Mouse (Mus musculus) embryonic facial prominence, embryonic 14.5 days (tissue): ENCODE results near the gene Slc22a22. TPM values are rescaled to one million over a fixed set of nuclear protein-coding genes. Genes with fewer than 3 reads are reported as not detected.

Source experiments
- ATAC-seq: fragments of 200-750 bp; cut with Nextera tagmentation; 2 replicates; pipeline ENCODE4 v1.8.0; 2017; ENCODE audit warnings: low read depth, moderate number of reproducible peaks, moderate TSS enrichment
- DNase-seq: peaks from one replicate; pipeline ENCODE4 v3.0.0-alpha.2; 2015; ENCODE audit warnings: low spot score
- H3K27ac ChIP-seq: fragments of 300-500 bp; sonication (generic); replicated peaks from 2 replicates; pipeline ENCODE4 v1.5.1; 2014; ENCODE audit warnings: low read depth, mild to moderate bottlenecking, low read length, moderate library complexity
- H3K27me3 ChIP-seq: fragments of 300-500 bp; sonication (generic); replicated peaks from 2 replicates; pipeline ENCODE4 v1.6.1; 2014; ENCODE audit warnings: low read length; ENCODE audit not compliant: control insufficient read depth, insufficient read depth
- H3K36me3 ChIP-seq: fragments of 300-500 bp; sonication (generic); 2 replicates; pipeline ENCODE4 v1.6.1; 2014; ENCODE audit warnings: low read length, mixed read lengths; ENCODE audit not compliant: control insufficient read depth, insufficient read depth
- H3K4me1 ChIP-seq: fragments of 300-500 bp; sonication (generic); 2 replicates; pipeline ENCODE4 v1.6.1; 2014; ENCODE audit warnings: antibody characterized with exemption, low read length; ENCODE audit not compliant: control insufficient read depth, insufficient read depth
- H3K4me2 ChIP-seq: fragments of 300-500 bp; sonication (generic); 2 replicates; pipeline ENCODE4 v1.6.1; 2014; ENCODE audit warnings: low read depth, mild to moderate bottlenecking, low read length, moderate library complexity, mixed read lengths
- H3K4me3 ChIP-seq: fragments of 300-500 bp; sonication (generic); 2 replicates; pipeline ENCODE4 v1.5.1; 2014; ENCODE audit warnings: low read depth, mild to moderate bottlenecking, low read length
- H3K9ac ChIP-seq: fragments of 300-500 bp; sonication (generic); 2 replicates; pipeline ENCODE4 v1.6.1; 2014; ENCODE audit warnings: low read depth, mild to moderate bottlenecking, low read length, moderate library complexity, mixed read lengths
- H3K9me3 ChIP-seq: fragments of 300-500 bp; sonication (generic); 2 replicates; pipeline ENCODE4 v1.6.1; 2016; ENCODE audit warnings: low read length; ENCODE audit not compliant: control insufficient read depth
- WGBS: fragments of 180-500 bp; shearing (Covaris S2); extraction: QIAGEN DNeasy Blood & Tissue Kit; methylation state at CpG from one replicate; pipeline ENCODE4 v1.1.7; 2014; 5-methylcytosine and 5-hydroxymethylcytosine counted together
- polyA plus RNA-seq: library from polyadenylated mRNA; unstranded; fragments of >200 nt; fragmentation: Nextera tagmentation; extraction: Ambion mirVana; gene quantifications from 2 replicates; pipeline ENCODE4 v1.2.1, GENCODE M21; 2014

Slc22a22 gene
- polyA plus RNA-seq, result 0.14 TPM in 1 of 2 replicates, not detected in the other

- DNase-seq, result no peak
- no peaks in the 10 kb centered on the region for H3K27me3 ChIP-seq
- WGBS, result 70% methylated on average over 2 of the region's 2 CpGs
These were observed at the start of gene Slc22a22 for GRCm38 (mm10) chr15:57477525-57477924. Gene Slc22a22, minus strand, starts transcription at chr15:57477625.

GRCm38 (mm10) chr15:57523510-57524298, 46.3 kb upstream of the Slc22a22 start:
- peak; percentile 39 for DNase-seq
- H3K36me3 ChIP-seq, result no peaks in the 10 kb centered on the region

More at GRCm38 (mm10) chr15:57477525-57477924, at the start of gene Slc22a22:
- Histone ChIP-seq H3K4me3 (no peak within 1 kb of the TSS), H3K9ac (no peak within 1 kb of the TSS), H3K4me1 (no peaks in the 10 kb centered on the region), H3K27ac (no peak within 1 kb of the TSS), H3K36me3 (no peaks in the 10 kb centered on the region), H3K9me3 (0 out of 2 replicates have a peak, but pooled peaks cover 5% of the 10 kb centered on the region), H3K4me2 (no peak within 1 kb of the TSS)
- no peak for ATAC-seq

GRCm38 (mm10) chr15:57522160-57522559, 44.7 kb upstream of the Slc22a22 start:
- no peak overlapping the region for H3K4me2 ChIP-seq
- no peaks in the 10 kb centered on the region for H3K36me3 ChIP-seq
- ATAC-seq (no peak), DNase-seq (no peak)
- 50% methylated on average over 1 of the region's 1 CpGs for WGBS
- peaks cover 4% of the 10 kb centered on the region; the same call in 1 of the 2 replicates for H3K4me1 ChIP-seq
- no peak overlapping the region for H3K27ac ChIP-seq
- no peaks in the 10 kb centered on the region for H3K9me3 ChIP-seq
- no peak overlapping the region for H3K9ac ChIP-seq
- no peak overlapping the region for H3K4me3 ChIP-seq
- H3K27me3 ChIP-seq, result no peaks in the 10 kb centered on the region; the same call in 1 of the 2 replicates

More at GRCm38 (mm10) chr15:57523510-57524298, 46.3 kb upstream of the Slc22a22 start:
- ATAC-seq, result no peak
- Histone ChIP-seq H3K27ac (no peak overlapping the region), H3K27me3 (no peaks in the 10 kb centered on the region; the same call in 1 of the 2 replicates), H3K4me1 (peaks cover 4% of the 10 kb centered on the region; the same call in 1 of the 2 replicates), H3K4me3 (no peak overlapping the region), H3K9ac (no peak overlapping the region), H3K9me3 (no peaks in the 10 kb centered on the region), H3K4me2 (no peak overlapping the region)
- 45% methylated on average over 10 of the region's 10 CpGs for WGBS

- Histone ChIP-seq H3K27me3 (no peaks in the 10 kb centered on the region), H3K36me3 (no peaks in the 10 kb centered on the region), H3K4me3 (no peak overlapping the region), H3K9me3 (peaks cover 7% of the 10 kb centered on the region; the same call in 1 of the 2 replicates), H3K9ac (no peak overlapping the region), H3K4me2 (no peak overlapping the region), H3K4me1 (peaks cover 1% of the 10 kb centered on the region; the same call in 1 of the 2 replicates), H3K27ac (no peak overlapping the region)
- 19% methylated on average over 21 of the region's 21 CpGs for WGBS
- ATAC-seq, result no peak
- DNase-seq, result no peak
These were observed 32.1 kb upstream of the Slc22a22 start for GRCm38 (mm10) chr15:57509185-57510172.

GRCm38 (mm10) chr15:57508242-57509184, 31.1 kb upstream of the Slc22a22 start:
- H3K4me1 ChIP-seq, result peaks cover 7% of the 10 kb centered on the region; the same call in 1 of the 2 replicates
- H3K36me3 ChIP-seq, result no peaks in the 10 kb centered on the region
- H3K27me3 ChIP-seq, result no peaks in the 10 kb centered on the region
- 53% methylated on average over 11 of the region's 11 CpGs for WGBS
- H3K27ac ChIP-seq, result no peak overlapping the region
- H3K9me3 ChIP-seq, result peaks cover 2% of the 10 kb centered on the region; the same call in 1 of the 2 replicates
- ATAC-seq (0 out of 2 replicates have a peak, but pooled peaks have one; percentile 69), DNase-seq (peak; percentile 85)
- H3K4me3 ChIP-seq, result no peak overlapping the region
- H3K9ac ChIP-seq, result no peak overlapping the region
- no peak overlapping the region for H3K4me2 ChIP-seq

GRCm38 (mm10) chr15:57504126-57504705, 26.8 kb upstream of the Slc22a22 start:
- peak; percentile 73 for DNase-seq

GRCm38 (mm10) chr15:57503656-57504055, 26.2 kb upstream of the Slc22a22 start:
- H3K27me3 ChIP-seq, result no peaks in the 10 kb centered on the region
- DNase-seq (no peak), ATAC-seq (no peak)
- no peaks in the 10 kb centered on the region for H3K9me3 ChIP-seq
- no peak overlapping the region for H3K4me2 ChIP-seq
- H3K27ac ChIP-seq, result no peak overlapping the region
- no peak overlapping the region for H3K9ac ChIP-seq
- no peaks in the 10 kb centered on the region for H3K36me3 ChIP-seq
- 77% methylated on average over 3 of the region's 3 CpGs for WGBS
- no peak overlapping the region for H3K4me3 ChIP-seq
- H3K4me1 ChIP-seq, result peaks cover 7% of the 10 kb centered on the region; the same call in 1 of the 2 replicates

More at GRCm38 (mm10) chr15:57504126-57504705, 26.8 kb upstream of the Slc22a22 start:
- H3K4me2 ChIP-seq, result no peak overlapping the region
- H3K4me3 ChIP-seq, result no peak overlapping the region
- H3K27ac ChIP-seq, result no peak overlapping the region
- ATAC-seq, result peak; percentile 41; the same call in 1 of the 2 replicates
- H3K27me3 ChIP-seq, result no peaks in the 10 kb centered on the region
- peaks cover 7% of the 10 kb centered on the region; the same call in 1 of the 2 replicates for H3K4me1 ChIP-seq
- H3K9me3 ChIP-seq, result no peaks in the 10 kb centered on the region
- WGBS, result 45% methylated on average over 9 of the region's 9 CpGs
- H3K9ac ChIP-seq, result no peak overlapping the region
- no peaks in the 10 kb centered on the region for H3K36me3 ChIP-seq
